Mouse (Mus musculus) layer of hippocampus, postnatal 14 days (tissue): Measurements from ENCODE around the gene Rhoh. TPM values are rescaled to one million over a fixed set of nuclear protein-coding genes. Genes with fewer than 3 reads are reported as not detected.

Source experiments
- DNase-seq, 2 experiments: peaks; one replicate each; pipeline ENCODE4 v3.0.0; 2021 to 2022; ENCODE audit warnings: low spot score in 2 of 2, mixed read lengths in 1 of 2
- long read RNA-seq, 2 experiments: library from polyadenylated mRNA; stranded (forward); transcript quantifications; one replicate each; pipeline ENCODE4 v2.0.0; 2021
- total RNA-seq, 2 experiments: library from RNA; stranded (reverse); gene quantifications; 2 replicates each; pipeline ENCODE4 v1.2.3; 2021

Gene Rhoh
- total RNA-seq: 1 to 10 TPM in 1 of 2 experiments, under 1 TPM in 1; 0.76 to 1.8 TPM
- long read RNA-seq, experiment 1: 0 reads
- long read RNA-seq, experiment 2, full-length matches to known transcripts: 1 of 2 reads
- long read RNA-seq, experiment 2, partial matches to known transcripts: 1 of 2 reads
- long read RNA-seq, experiment 2, other reads (novel, unspliced or antisense): 0 of 2 reads

GRCm38 (mm10) chr5:65861154-65861944 lies at the start of gene Rhoh:
Rhoh (plus strand) TSS chr5:65861213.
- DNase-seq: no peak

DNA sequence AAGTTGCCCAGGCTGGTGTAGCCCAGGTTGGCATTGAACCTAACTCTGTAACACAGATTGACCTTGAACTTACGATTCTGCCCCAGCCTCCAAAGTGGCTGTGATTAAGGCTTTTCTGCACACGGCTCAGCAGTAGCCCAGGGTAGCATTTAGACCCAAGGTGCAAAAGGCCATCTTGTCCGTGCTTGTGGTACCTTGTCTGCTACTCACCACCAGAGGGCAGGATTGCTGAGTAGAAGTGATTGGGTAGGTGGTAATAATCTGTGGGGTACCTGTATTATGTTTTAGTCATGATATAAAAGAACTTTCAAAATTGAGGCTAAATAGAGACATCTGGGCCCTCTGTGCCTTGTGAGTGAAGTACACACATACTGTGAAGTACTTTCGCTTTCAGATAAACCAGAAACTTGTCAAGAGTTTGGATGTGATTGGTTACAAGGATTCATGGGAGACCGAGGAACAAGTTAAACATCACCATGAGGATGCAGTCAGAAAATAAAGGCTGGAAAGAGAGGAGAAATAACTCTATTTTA lies 37.3 kb upstream of the Rhoh start:
- peak; percentile 7 to 20 for DNase-seq

DNA sequence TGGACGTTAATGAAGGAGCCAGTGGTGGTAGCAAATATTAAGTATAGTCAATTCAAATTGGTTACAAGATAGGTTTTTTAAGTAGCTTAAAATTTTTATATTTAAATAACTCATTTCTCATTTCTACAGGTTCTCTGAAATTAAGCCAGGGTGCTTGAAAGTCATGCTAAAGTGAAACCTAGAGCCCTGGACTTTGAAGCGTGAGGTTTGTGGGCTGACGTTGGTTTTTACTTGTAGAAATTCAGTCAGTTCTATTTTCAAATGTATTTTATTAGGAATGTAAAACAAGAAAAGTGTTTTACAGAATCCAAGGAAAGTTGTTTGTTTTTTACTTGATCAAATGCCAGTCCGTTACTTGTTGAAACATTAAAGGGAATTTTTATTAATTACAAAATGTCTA lies 34.5 kb upstream of the Rhoh start:
- no peak for DNase-seq

DNA sequence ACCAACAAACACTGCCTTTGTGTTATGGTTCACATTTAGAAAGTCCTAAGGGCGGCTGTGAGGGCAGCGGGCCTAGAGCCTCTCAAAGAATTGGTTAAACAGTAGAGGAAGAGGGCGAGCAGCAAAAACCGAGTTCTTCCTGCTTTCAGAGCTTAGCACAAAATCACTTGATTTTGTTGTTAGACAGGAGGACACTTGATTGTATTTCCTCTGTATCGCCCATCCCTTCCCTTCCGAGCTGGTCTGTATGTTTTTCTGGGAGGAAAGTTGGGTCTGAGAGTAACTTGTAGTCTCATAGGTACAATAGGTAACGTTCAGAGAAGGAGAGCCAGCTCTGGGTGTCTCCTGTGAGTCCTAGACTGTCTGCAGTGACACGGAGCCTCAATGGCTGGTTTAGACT lies 33.9 kb upstream of the Rhoh start:
- no peak for DNase-seq

- DNase-seq: no peak
These were observed 32.8 kb upstream of the Rhoh start for GRCm38 (mm10) chr5:65828261-65828660.

- no peak for DNase-seq
These were observed 32.0 kb upstream of the Rhoh start for GRCm38 (mm10) chr5:65829059-65829458.

- DNase-seq: no peak
These were observed 28.9 kb upstream of the Rhoh start for GRCm38 (mm10) chr5:65831917-65832618.

DNA sequence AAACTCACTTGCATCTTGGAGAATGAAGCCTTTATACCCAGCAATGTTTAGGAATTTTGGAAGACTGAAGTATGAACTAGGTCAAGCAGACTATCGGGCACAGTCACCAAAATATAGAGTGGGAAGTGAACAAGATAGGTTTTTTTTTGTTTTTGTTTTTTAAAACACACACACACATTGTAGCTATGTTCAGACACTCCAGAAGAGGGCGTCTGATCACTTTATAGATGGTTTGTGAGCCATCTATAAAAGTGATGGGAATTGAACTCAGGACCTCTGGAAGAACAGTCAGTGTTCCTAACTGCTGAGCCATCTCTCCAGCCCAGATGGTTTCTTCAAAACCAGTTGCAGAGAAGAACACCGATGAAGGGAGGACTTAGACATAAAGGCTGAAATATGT lies 27.9 kb upstream of the Rhoh start:
- no peak for DNase-seq

GRCm38 (mm10) chr5:65833766-65834498 lies 27.1 kb upstream of the Rhoh start:
- no peak for DNase-seq

GRCm38 (mm10) chr5:65838053-65838452 lies 23.0 kb upstream of the Rhoh start:
- DNase-seq: no peak

GRCm38 (mm10) chr5:65842947-65843346 lies 18.1 kb upstream of the Rhoh start:
- DNase-seq: no peak

DNA sequence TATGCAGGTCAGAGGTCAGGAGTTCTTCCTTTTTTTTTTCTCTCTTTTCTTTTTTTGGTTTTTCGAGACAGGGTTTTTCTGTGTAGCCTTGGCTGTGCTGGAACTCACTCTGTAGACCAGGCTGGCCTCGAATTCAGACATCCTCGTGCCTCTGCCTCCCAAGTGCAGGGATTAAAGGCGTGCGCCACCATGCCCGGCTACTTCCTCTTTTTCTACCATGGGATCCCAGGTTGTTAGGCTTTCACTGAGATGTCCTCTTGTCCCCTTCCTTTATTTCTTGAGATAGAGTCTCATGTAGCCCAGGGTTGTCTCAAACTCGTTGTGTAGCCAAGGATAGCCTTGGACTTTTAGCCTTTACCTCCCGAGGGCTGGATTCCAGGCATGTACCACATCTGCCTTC lies 14.5 kb upstream of the Rhoh start:
- no peak for DNase-seq

DNA sequence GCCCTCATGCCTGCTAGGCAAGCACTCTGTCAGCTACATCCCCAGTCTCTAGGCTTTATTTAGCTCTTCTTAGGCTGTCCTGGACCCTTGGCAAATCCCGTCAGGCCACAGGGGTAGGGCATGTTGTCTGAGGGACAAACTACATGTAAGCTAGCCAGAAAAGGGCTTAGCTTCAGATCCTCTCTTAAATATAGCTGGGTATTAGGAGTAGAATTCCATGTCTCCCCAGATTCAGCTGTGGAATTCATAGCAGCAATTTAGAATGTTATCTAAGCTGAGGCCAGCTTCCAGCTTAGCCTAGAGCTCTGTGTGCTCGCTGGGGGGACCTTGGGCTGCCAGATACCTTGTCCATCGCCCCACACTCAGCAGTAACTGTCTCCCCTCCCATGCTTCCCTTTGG lies 14.1 kb upstream of the Rhoh start:
- no peak for DNase-seq

DNA sequence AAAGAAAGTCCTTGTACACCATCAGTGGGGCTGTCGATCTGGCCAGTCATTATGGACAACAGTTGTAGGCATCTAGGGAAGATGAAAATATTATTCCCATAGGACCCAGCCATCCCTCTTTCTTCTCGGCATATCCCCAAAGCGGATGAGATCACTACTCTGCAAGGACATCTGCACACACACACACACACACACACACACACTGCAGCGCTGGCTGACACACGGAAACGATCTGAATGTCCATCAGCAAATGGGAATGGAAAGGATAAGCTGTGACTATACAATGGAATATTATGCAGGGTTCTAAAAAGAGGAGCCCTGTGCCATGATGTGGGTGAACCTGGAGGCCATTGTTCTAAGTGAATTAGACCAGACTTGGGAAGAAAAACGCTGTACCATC lies 13.4 kb upstream of the Rhoh start:
- no peak for DNase-seq

- no peak for DNase-seq
These were observed 10.2 kb upstream of the Rhoh start for GRCm38 (mm10) chr5:65850765-65851164.

GRCm38 (mm10) chr5:65854786-65855191 lies 6.2 kb upstream of the Rhoh start:
- no peak for DNase-seq

GRCm38 (mm10) chr5:65855571-65855970 lies 5.4 kb upstream of the Rhoh start:
- no peak for DNase-seq

GRCm38 (mm10) chr5:65856591-65857411 lies 4.2 kb upstream of the Rhoh start:
- DNase-seq: no peak

- DNase-seq: no peak
These were observed 3.1 kb upstream of the Rhoh start for GRCm38 (mm10) chr5:65857935-65858334.

- no peak for DNase-seq
These were observed 2.7 kb upstream of the Rhoh start for GRCm38 (mm10) chr5:65858355-65858754.

GRCm38 (mm10) chr5:65858898-65859297 lies 2.1 kb upstream of the Rhoh start:
- no peak for DNase-seq
